Mouse (Mus musculus) induced T-regulatory cell, adult 2 months (primary cell): ENCODE measurements around the gene Cpt1c.

Experiments
- DNase-seq: peaks from one replicate; pipeline ENCODE4 v3.0.0-alpha.2; 2012; ENCODE audit warnings: low read depth

The Cpt1c gene

DNA sequence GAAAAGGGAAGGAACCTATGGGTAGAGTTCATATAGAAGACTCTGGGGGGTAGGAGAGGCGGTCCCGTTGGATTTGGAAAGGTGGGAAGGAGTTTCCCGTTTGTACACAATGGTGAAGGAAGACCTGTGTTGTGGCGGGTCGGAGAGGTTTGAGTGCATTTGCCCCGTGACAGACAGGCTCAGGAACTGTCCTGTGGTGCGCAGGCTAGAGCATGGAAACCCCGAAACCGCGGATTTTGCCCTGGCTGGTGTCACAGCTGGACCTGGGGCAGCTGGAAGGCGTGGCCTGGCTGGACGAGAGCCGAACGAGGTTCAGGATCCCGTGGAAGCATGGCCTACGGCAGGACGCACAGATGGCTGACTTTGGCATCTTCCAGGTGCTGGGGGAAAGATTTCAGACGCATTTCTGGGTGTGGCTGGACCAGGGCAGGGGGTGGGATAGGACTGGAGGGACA is 23.9 kb upstream of the Cpt1c start, which contains the start of gene Bcl2l12:
Gene Bcl2l12 (minus strand): TSS at position 212 of the 455 bp plus-strand sequence.
- DNase-seq = peak; percentile 61

DNA sequence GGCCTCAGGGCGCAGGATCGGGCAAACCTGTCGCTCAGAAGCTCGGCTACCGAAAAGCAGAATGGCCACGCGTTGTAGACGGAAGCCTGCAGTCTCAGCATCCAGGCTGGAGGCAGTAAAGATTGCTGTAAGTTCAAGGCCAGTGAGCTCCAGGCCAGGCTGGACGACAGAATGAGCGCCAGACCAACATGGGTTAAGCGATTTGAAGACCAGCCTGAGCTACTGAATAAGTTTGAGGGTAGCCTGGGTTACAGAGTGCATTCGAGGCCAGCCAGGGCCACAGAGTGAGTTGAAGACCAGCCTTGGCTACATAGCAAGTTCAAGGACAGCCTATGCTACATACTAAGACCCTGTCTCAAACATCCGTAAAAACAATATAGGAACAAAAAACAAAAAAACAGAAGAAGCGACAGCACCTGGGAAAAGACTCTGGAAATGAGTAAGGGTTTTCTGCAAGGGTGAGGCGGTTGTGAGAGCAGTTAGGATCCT is 23.3 kb upstream of the Cpt1c start:
- DNase-seq = no peak

DNA sequence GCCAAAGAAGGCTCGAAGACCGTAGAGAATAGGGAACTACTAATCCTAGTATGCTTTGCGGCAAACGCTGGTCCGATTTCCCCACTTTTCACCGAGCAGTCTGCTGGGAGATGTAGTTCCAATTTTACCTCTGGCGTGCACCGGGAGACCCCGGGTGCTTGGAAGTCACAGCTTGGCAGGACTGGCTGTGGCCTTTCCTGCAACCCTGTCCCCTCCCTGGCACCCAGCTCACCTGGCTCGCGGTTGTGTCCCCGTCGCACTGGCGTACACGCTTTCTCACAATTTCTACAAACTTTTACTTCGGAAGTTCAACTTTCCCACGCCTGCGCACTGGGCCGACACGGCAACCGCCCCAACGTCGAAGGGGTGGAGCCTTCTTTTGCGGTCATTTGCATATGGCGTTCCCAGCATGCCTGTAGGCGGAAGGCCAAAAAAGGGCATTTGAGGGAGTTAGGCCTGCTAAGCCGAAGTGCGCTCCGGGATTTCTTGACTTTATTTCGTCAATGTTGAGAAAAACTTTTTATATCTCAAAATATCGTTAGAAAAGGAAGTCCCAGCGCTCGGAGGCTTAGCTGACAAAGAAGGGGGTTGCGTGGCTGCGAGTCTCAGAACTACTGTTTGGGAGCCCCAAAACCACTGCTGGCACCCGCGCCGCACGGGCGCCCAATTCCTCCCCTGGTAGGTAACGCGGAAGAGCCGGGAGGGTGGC is 22.7 kb upstream of the Cpt1c start, which contains the start of gene Irf3:
Gene Irf3 (plus strand): TSS at position 418 of the 709 bp plus-strand sequence.
- DNase-seq = peak; percentile 100

DNA sequence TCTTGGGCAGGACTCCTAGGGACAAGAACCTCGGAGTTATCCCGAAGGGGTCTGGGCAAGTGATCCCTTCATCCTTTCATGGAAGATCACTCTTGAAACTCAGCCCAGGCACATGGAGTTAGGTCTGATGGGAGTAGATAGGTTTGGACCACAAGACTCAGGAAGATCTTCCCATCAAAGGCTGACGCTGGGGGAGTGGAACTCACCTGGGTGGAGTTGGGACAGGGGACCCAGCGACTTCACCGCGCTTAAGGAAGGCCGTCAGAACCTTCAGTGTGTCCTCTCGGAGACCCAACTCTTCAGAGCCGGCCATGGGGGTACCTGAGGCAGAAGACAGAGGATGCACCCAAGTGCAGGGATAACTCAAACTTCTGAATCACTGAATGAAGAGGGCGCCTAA is 22.0 kb upstream of the Cpt1c start:
- peak; percentile 28 for DNase-seq

DNA sequence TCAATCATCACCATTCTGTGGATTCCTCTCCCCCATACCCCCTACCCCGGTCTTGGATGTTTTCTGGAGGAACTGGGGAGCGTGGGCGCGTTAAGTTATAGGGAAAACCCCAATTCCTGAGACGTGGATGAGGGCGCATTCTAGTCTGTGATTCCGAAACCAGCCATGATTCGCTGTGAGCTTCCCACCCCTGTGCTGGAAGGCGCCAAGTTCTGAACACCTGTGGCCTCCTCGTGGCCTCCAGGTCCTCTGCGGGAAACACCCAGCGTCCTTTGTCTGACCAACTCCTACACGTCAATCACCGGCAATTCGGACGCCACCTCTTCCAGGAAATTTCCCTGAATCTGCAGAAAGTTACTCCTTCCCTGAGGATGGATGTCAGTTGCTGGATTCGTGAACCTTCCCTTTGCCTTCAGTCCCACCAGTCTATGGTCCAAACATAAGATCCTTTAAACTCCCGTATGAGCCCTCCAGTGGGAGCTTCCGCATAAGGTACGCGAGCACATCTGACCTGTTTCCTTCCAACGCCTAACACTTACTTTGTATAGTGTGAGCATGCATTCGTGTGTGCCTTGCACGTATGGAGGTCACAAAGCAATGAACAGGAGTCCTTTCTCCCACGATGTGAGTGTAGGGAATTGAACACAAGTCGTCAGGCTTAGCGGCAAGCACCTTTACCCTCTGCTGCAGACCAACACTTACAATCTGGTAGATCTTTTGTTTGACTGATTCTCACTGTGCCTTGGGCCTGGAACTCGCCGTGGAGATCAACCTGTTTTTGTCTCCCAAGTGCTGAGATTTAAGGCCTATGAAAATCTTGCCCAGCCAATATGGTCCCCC is 12.4 kb upstream of the Cpt1c start:
- DNase-seq = no peak

DNA sequence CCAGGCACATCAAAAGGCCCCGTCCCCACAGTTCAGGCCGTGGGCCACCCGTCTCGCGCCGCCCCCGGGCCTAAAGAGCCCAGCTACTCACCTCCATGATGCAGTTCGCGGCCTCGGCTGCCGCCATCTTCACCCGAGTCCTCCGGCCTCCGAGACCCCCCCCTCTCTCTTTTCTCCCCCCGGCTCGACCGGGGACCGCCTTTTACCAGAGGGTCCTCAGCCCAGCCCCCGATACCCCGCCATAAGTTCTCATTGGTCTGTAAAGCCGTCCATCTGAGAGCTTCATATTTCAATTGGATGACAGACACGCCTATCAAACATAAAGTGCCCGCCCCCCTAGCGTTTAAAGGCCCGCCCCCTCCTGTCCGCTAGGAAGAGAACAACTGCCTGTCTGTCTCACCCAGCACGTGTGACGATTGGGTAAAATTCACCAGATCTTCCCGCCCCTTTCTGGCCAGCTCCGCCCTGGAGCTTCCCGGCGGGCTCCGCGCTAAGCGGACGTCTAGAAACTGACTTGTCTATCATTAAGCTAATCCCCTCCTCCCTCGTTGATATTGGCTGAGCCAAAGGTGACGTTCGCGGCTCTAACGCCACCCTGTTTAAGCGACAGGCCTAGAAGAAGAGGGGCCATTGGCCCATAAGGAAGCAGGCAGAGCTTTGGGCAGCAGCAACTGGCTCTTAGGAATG is 11.7 kb upstream of the Cpt1c start, which contains the start of gene Prmt1:
Gene Prmt1 (minus strand): TSS at position 377 of the 687 bp plus-strand sequence.
- DNase-seq = peak; percentile 99

DNA sequence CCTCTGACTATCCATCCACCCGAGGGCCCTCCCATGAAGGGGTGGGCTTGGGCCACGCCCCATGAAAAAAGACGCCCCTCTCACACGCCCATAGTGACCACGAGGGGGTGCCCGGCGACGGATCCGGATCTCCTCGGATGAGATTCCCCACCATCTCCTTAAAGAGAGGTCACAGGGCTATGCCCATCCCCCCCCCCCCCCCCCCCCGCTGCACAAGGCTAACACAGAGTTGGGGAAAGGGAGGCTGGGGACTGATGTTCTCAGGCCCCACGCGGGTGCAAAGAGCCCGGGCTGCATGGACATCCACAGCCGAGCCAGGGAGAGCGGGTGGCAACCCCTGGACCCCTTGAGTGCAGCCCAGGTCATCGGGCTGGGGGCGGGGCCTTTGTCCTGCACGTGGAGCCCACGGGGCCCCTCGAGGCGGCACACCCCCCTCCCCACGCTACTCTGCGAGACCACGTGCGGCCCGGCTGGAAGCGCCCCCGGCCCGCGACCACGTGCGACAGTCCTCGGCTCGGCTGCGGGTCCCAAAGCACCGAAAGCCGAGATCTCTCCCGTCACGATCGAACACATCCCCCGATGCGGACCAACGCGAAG is 11.0 kb upstream of the Cpt1c start:
- peak; percentile 77 for DNase-seq

DNA sequence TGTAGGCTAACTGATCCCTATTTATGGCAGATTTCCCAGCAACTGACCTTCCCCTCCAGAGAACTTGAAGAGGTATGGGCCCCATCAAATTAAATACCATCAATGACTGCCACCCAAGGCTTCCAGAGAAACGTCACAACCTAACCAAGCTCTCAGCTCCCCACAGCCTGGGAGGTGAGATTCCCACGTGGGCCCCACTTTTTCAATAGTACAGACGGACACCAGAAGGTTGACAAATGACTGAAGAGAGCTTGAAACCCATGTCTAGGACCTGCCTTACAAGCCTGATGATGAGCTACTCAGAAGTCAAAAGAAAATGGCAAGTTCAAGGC is 10.1 kb upstream of the Cpt1c start:
- peak; percentile 40 for DNase-seq

DNA sequence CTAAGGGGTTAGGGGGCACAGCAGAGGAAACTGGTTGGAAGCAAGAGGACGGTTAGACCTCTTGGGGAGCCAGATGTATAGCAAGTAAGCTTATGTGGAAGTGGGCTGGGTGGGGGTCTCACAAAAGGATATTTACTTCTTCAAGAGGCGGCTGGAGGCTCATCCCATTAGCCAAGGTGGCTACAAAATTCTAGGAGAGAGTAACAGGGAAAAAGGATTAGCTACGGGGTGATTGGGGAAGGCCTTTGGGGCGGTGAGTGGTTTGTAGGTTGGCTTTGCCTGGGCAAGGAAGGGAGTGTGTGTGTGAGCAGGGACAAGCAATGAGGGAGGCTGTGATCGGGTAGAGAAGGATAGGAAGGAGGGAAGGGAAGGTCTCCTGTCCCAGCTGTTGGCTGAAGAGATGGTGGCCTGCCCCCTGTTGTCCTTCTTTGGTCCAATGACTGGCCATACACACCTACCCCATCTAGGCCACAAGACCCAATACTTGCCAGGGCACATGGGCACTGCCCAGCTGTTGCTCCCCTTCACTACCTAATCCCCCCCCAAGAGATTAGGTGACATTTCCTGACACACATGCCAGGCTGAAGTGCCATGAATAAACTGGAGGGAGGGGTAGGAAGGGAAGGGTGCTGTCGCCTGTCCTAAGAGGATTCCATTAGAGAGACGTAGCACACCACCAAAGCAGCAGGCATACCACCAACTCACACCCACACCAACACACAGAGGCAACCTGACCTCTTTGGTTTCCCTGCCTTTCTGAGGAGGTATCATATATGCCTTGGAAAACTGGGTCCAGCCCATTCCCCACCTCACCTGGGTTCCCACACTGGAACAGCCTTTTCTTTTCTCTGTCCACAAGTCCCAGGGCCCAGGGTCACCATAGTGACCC is 9.5 kb upstream of the Cpt1c start:
- peak; percentile 27 for DNase-seq

DNA sequence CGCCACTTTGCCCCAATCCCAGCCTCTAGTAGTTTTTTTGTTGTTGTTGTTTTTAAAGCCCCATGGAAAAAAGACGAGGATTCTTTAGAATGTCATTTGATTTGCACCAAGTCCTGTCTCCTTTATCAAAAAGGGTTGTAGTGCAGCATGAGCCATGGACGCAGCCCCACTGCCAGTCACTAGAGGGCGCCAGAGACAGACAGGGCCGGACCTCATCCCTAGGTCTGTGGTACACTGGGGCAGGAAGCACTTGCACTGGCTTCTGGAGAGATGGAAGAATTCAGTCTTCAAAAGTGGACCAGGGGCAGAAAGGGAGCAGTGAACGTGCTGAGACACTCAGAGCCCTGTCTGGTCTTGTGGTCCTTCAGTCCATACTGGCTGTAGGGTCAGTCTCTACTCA is 8.4 kb upstream of the Cpt1c start:
- peak; percentile 90 for DNase-seq

DNA sequence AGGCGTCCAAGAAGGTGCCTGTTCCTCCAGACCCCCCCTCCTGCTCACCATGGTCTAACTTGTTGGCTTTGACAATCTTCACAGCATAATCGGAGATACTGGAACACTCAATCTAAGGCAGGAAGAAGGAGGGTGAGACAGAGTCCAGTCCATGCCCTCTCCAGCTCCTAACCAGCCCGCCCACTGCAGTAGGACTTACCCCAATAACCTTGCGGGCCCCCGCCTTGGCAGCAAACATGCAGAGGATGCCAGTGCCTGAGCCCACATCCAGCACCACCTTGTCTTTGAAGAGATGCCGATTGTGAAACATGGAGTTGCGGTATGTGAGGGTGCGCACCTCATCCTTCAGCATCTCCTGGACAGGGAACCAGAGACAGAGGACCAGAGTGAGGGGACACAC is 6.9 kb upstream of the Cpt1c start:
- no peak for DNase-seq

DNA sequence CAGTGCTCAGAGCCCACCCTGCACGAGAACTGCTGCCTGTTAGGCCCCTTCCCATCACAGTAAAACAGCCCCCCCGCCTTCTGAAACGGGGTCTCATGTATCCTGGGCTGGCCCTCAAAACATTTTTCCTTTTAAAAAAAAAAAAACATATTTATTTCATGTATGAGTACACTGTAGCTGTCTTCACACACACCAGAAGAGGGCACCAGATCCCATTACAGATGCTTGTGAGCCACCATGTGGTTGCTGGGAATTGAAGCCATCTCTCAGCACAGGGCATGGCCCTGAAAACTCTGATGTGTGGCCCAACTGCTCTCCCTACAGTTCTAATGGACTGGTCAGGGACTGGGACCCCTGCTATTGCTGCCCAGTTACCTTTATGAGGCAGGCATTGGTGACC is 3.6 kb upstream of the Cpt1c start:
- DNase-seq = no peak

DNA sequence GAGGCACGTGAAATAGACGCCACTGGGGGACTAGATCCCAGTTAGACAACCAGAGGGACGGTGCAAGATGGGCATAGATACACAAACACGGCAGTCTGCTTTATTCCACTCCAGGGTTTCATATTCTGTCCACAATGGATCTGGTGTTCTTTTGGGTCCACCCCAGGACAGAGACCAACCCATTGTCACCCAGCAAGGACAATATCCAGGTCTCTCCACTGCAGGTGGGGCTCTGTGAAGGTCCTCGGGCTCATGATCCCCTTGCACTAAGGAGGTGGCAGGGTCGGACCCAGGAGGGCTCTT is 417 bp upstream of the Cpt1c start:
- DNase-seq = no peak

DNA sequence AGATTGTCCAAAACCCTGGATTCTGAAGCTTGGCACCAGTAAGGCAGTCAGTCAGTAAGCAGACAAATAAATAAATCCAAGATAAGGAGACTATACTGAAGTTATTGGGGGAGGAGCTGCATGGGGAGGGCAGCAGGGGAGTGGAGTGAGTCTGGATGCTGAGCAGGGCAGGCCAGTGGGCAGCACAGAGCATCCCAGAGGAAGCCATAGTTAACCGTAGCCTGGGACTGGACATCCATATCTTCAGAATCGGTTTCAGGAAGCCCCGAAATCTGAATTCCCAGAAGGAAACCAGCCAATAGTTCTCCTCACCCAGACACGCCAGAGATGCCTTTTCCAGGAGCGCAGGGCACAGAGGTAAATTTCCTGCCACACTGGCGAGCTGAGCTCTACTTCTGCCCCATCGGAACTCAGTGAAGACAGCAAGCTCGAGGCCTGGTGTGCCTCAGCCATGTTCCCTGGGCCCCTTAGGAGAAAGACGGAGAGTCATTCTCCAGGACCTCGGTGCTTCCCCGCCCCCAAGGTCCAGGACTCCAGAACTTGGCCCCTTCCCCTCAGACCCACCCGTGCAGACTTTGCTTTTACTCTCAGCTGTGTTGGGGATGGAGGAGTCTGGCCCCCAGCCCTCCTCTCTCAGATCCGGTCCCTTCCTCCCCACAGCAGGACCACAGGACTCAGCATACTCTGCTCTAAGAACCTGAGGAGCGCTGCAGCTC is 1.1 kb downstream of the Cpt1c start:
- DNase-seq = no peak

DNA sequence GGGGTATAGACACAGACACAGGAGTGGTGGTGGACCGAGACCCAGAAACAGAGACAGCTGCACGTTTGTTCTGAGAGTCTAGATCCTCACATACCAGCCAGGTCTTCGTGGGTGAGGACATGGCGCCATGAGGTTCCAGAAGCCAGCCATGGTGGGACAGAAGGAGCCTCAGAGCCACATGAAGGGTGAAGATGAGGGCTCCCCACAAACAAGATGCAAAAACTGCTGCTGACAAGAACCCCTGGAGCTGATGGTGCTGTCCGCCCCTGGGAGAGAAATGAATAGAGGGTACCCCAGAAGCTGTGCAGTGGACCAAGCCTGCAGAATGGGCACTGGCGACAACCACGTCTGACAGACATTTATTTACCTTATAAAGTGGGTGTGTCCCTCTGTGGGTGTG is 3.5 kb downstream of the Cpt1c start:
- no peak for DNase-seq

DNA sequence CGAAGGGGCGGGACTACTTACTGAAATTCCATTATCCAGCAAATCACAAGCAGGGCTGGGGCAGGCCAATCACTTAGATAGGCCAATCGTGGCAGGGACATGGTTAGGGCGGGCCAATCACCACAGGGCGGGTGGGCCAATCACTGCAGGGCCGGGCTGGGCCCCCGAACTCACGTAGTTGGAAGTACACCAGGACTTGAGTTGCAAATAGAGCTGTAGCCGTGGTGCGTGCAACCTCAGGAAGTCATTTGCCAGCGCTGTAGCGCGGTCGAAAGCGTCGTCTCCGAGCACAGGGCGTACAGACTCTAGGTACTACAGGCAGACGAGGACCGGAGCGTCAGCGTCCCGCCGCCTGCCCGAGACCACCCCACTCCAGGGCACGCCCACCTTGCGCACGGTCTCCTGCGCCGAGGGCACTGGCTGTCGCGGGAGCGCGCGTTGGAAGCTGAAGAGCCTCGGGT is 4.4 kb downstream of the Cpt1c start:
- DNase-seq = peak; percentile 84

DNA sequence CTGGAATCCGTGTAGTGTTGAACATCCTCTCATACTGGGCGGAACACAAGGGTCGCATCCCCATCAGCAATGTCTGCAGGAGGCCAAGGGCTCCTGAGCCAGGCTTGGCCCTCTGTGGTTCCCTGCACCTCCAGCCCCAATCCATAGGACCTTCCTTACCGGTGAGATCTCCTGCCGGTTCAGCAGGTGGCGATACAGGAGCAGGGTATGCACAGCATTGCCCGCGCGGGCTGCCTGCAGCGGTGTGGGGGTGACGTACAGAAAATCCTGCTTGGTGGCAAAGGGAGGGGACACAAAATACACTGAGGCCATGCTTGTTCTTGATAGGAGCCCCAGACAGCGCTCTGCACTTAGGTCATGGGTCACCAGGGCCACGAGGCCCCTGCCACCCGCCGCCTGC is 8.0 kb downstream of the Cpt1c start:
- DNase-seq = no peak

DNA sequence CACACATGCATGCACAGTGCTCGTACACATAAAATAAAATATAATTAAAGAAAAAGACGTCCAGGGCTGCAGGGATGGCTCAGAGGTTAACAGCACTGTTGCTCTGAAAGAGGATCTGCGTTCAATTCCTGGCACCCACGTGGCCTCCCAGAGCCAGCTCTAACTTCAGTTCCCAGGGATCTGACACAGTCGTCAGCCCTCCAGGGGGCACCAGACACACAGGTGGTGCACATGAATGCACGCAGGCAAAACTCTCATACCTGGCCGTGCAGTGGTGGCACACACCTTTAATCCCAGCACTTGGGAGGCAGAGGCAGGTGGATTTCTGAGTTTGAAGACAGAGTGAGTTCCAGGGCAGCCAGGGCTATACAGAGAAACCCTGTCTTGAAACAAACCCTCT is 8.7 kb downstream of the Cpt1c start:
- DNase-seq = peak; percentile 42

DNA sequence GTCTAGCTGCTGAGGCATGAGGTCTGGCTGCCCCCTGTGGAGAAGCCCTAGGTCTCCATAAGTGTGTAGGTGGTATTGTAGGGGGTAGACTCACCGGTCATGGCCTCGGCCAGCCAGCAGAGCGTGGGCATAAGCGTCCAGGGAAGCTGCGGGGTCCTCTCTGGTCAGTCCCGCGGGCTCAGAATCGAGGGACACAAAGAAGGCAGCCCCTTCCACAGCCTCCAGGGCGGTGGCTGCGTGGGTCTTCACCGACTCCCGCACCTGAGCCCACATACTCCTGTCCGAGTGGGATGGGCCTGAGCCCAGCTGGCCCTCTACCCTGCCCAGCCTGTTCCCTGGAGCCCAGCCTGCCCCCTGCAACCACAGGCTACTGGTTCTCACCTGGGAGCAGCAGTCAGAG is 9.7 kb downstream of the Cpt1c start:
- no peak for DNase-seq

DNA sequence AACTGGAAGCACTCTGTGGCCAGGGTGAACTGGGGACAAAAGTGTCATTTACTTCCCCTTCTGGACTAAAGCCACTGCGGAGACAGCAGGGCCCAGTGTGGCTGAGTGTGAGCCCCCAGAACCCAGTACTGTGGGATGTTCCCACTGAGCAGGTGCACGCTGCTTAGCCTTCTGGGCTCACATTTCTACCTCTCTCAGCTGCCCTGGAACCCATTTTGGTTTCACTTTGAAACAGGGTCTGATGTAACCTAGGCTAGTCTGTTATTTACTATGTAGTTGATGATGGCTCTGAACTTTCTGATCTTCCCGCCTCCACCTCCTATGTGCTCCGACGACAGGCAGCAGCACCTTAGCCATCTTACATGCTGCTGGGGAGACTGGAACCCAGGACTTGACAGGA is 11.8 kb downstream of the Cpt1c start:
- DNase-seq = no peak

DNA sequence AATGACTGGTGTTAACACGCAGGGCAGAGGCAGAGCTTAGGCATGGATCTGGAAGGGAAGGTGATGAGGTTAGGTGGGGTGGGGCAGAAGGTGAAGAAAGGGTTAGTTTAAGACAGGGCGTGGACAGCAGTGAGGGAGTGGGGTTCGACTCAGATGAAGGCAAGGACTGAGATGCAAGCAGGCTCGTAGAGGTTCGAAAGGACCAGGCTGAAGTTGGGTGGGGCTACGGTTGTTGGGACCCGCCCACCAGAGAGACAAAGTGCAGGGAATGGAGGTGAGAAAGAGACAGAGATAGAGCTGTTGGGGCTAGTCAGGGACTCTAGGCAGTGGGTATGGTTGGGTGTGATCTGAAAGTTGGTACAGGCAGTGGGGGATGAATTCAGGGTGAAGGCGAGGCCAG is 12.3 kb downstream of the Cpt1c start:
- no peak for DNase-seq
